Mouse (Mus musculus): ENCODE data around the gene Dhrs4. TPM values are rescaled to one million over a fixed set of nuclear protein-coding genes. Genes with fewer than 3 reads are reported as not detected.

Dhrs4 gene
- 36.2 and 37.6 TPM in 2 replicates for polyA plus RNA-seq (2012; rRNA removed)

GRCm38 (mm10) chr14:55478651-55479599 is at the start of gene Dhrs4:
Gene Dhrs4 (plus strand): TSS chr14:55478758.

GRCm38 (mm10) chr14:55490361-55491201 is 12.0 kb downstream of the Dhrs4 start, which contains the start of gene Carmil3:
Gene Carmil3 (plus strand): TSS chr14:55490651.

GRCm38 (mm10) chr14:55510125-55510731 is 31.7 kb downstream of the Dhrs4 start, which contains the start of gene Cpne6:
Gene Cpne6 (plus strand): TSS chr14:55510445.

GRCm38 (mm10) chr14:55524785-55525184 is 46.2 kb downstream of the Dhrs4 start, which contains the start of gene Nrl:
Gene Nrl (minus strand): TSS chr14:55524981.

Other genes starting within 250 kb of the Dhrs4 start
- 195 and 238 TPM in 2 replicates for gene Carmil3, start 11.9 kb downstream of the Dhrs4 start, polyA plus RNA-seq (2012; rRNA removed)
- gene Cpne6, start 31.7 kb downstream of the Dhrs4 start, polyA plus RNA-seq (2012; rRNA removed) = 7.3 and 10.1 TPM in 2 replicates
- gene Nrl, start 46.2 kb downstream of the Dhrs4 start, polyA plus RNA-seq (2012; rRNA removed) = 0.64 and 0.80 TPM in 2 replicates
- gene Pck2, start 61.5 kb downstream of the Dhrs4 start, polyA plus RNA-seq (2012; rRNA removed) = 19.4 and 24.9 TPM in 2 replicates
- 99.5 and 110 TPM in 2 replicates for gene Dcaf11, start 81.2 kb downstream of the Dhrs4 start, polyA plus RNA-seq (2012; rRNA removed)
- gene A730061H03Rik, start 81.6 kb downstream of the Dhrs4 start, polyA plus RNA-seq (2012; rRNA removed) = 0.55 and 0.85 TPM in 2 replicates
- 0.20 and 4.1 TPM in 2 replicates for gene Fitm1, start 96.9 kb downstream of the Dhrs4 start, polyA plus RNA-seq (2012; rRNA removed)
- 95.6 and 100 TPM in 2 replicates for gene Psme1, start 99.4 kb downstream of the Dhrs4 start, polyA plus RNA-seq (2012; rRNA removed)
- 15.2 and 19.4 TPM in 2 replicates for gene Emc9, start 106.5 kb downstream of the Dhrs4 start, polyA plus RNA-seq (2012; rRNA removed)
- 80.2 and 87.2 TPM in 2 replicates for gene Psme2, start 112.4 kb downstream of the Dhrs4 start, polyA plus RNA-seq (2012; rRNA removed)
- gene Rnf31, start 113.0 kb downstream of the Dhrs4 start, polyA plus RNA-seq (2012; rRNA removed) = 24.8 and 26.6 TPM in 2 replicates
- gene Irf9, start 124.8 kb downstream of the Dhrs4 start, polyA plus RNA-seq (2012; rRNA removed) = 27.1 and 27.9 TPM in 2 replicates
- gene Rec8, start 139.3 kb downstream of the Dhrs4 start, polyA plus RNA-seq (2012; rRNA removed) = 19.0 and 25.2 TPM in 2 replicates
- gene Ipo4, start 157.2 kb downstream of the Dhrs4 start, polyA plus RNA-seq (2012; rRNA removed) = 171 and 172 TPM in 2 replicates
- gene Gm49378, start 159.1 kb downstream of the Dhrs4 start, polyA plus RNA-seq (2012; rRNA removed) = 6.9 and 7.0 TPM in 2 replicates
- gene Tm9sf1, start 165.0 kb downstream of the Dhrs4 start, polyA plus RNA-seq (2012; rRNA removed) = 48.4 and 58.4 TPM in 2 replicates
- 2.0 and 2.1 TPM in 2 replicates for gene Tssk4, start 171.4 kb downstream of the Dhrs4 start, polyA plus RNA-seq (2012; rRNA removed)
- 52.9 and 57.0 TPM in 2 replicates for gene Mdp1, start 181.8 kb downstream of the Dhrs4 start, polyA plus RNA-seq (2012; rRNA removed)
- gene Gmpr2, start 193.2 kb downstream of the Dhrs4 start, polyA plus RNA-seq (2012; rRNA removed) = 43.0 and 44.1 TPM in 2 replicates
- gene Nedd8, start 193.4 kb downstream of the Dhrs4 start, polyA plus RNA-seq (2012; rRNA removed) = 461 and 488 TPM in 2 replicates
- 32.9 and 33.1 TPM in 2 replicates for gene Tinf2, start 203.1 kb downstream of the Dhrs4 start, polyA plus RNA-seq (2012; rRNA removed)
- gene Tgm1, start 235.2 kb downstream of the Dhrs4 start, polyA plus RNA-seq (2012; rRNA removed) = 0.43 and 1.5 TPM in 2 replicates
- 57.1 and 61.9 TPM in 2 replicates for gene Rabggta, start 243.5 kb downstream of the Dhrs4 start, polyA plus RNA-seq (2012; rRNA removed)

Measured in central nervous system, embryonic 14 days (tissue).